Mouse (Mus musculus): Measurements from ENCODE around the gene Gm28044. TPM values are rescaled to one million over a fixed set of nuclear protein-coding genes. Genes with fewer than 3 reads are reported as not detected.
"Not testable (repeated sequence)": the region's sequence is repeated elsewhere in the genome, so short reads cannot be mapped to it uniquely, and the experiment has no call there.

Gene Gm28044
- 0.26 and 0.38 TPM in 2 replicates for polyA plus RNA-seq (2016; fragmentation: Nextera tagmentation; extraction: Ambion mirVana)

DNA sequence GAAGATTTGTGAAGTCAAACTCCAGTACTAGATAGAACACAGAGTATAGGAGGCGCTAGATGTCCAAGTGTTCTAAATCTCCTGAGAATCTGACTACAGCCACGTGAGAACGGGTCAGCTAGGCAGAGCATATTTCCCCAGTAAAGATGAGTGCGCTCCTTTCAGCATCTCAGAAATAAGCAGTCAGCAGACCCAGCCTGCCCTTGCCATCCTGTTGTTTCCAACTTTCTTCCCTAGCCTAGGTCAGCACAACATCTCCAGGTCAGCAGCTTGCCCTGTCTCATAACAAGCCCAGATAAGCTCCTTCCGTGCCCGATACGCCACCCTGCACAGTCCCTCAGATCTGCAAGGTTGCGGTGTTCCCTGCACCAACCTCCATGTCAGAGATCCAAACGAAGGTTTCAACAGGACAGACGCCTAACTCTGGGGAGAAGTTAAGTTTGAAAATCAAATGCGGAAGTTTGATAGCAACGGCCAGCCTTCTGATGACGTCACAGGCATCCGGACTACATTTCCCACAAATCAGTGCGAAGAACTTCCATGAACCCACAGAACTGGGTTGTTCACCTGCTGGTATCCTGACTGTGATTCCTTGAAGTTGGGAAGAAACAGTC, at the start of gene Gm28044, which contains the start of gene Zfp953:
Gene Gm28044 (minus strand): TSS at position 406 of the 614 bp plus-strand sequence.
Gene Zfp953 (minus strand): TSS at position 475 of the 614 bp plus-strand sequence.
- Histone ChIP-seq H3K9me3 (replicated peaks) (no peaks in the 10 kb centered on the region), H3K27ac (peak within 1 kb of the TSS; percentile 80), H3K4me3 (peak within 1 kb of the TSS; percentile 86), H3K4me1 (peaks cover 15% of the 10 kb centered on the region), H3K27me3 (replicated peaks) (no peaks in the 10 kb centered on the region), H3K36me3 (no peaks in the 10 kb centered on the region), H3K4me2 (peak within 1 kb of the TSS; percentile 70), H3K9ac (peak within 1 kb of the TSS; percentile 78)
- peak; percentile 87 for ATAC-seq
- WGBS (ENCODE audit: insufficient replicate concordance) = under 1% methylated on average over 15 of the region's 15 CpGs

DNA sequence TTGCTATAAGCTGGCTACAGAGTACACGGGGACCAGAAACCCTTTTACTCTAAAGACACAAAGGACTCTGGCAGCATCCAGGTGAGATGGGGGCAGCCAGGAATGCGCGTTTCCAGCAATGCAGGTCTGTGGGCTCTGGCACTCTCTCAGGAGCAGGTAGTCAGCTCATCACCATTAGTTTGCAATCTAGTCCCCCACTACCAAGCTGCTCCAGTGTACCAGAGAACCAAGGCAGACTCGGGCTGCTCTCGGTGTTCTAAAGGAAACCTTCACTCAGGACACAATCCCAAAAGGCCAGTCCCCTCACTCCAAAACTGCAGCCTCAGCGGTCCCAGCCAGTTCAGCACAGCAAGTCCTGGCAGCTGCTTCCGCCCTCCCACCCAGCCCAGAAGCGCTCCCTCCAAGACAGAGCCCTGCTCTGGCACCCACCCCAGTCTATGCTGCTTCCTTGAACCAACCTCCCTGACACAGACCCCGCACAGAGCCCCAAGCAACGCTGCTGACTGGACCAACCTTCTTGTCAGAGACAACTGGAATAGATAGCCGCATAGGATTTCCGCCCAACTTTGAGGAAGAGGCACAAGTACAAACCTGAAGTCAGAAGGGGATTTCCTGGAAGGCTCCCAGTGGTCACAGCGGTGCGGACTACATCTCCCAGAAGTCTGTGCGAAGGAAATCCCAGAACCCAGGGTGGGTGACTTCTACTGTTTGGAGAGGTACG, 39.0 kb upstream of the Gm28044 start, which contains the start of gene Zfp429:
Gene Zfp429 (minus strand): TSS at position 637 of the 721 bp plus-strand sequence.
- Histone ChIP-seq H3K4me3 (peak within 1 kb of the TSS; percentile 65), H3K9ac (peak within 1 kb of the TSS; percentile 72), H3K4me2 (peak within 1 kb of the TSS; percentile 69), H3K4me1 (peaks cover 13% of the 10 kb centered on the region)
- WGBS (ENCODE audit: insufficient replicate concordance) = 3% methylated on average over 14 of the region's 16 CpGs
- not testable (repeated sequence) for H3K27me3 ChIP-seq (replicated peaks); H3K36me3 ChIP-seq; H3K9me3 ChIP-seq (replicated peaks); H3K27ac ChIP-seq
- ATAC-seq = peak; percentile 91

DNA sequence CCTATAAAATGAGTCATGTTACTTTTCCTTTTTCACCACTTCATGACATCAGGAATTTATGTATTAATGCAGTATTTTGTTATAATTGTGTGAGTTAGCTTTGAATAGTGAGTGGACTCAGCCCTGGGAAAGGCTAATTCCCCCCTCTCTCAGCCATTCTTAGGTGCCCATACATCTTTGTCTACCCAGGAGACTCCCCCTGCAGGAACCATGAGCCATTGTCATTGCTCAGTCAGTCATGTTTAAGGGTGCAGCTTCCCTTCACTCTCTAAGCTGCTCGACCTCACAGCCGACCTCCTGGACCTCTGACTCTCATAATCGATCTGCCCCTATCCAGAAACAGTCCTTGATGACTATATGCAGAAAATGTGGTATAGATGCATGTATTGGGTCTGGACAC, 15.9 kb upstream of the Gm28044 start:
- not testable (repeated sequence) for H3K4me1 ChIP-seq; H3K9me3 ChIP-seq (replicated peaks); H3K27ac ChIP-seq; H3K9ac ChIP-seq; ATAC-seq; H3K36me3 ChIP-seq; H3K4me3 ChIP-seq; H3K4me2 ChIP-seq; H3K27me3 ChIP-seq (replicated peaks)
- 58% methylated on average over 3 of the region's 3 CpGs for WGBS (ENCODE audit: insufficient replicate concordance)

DNA sequence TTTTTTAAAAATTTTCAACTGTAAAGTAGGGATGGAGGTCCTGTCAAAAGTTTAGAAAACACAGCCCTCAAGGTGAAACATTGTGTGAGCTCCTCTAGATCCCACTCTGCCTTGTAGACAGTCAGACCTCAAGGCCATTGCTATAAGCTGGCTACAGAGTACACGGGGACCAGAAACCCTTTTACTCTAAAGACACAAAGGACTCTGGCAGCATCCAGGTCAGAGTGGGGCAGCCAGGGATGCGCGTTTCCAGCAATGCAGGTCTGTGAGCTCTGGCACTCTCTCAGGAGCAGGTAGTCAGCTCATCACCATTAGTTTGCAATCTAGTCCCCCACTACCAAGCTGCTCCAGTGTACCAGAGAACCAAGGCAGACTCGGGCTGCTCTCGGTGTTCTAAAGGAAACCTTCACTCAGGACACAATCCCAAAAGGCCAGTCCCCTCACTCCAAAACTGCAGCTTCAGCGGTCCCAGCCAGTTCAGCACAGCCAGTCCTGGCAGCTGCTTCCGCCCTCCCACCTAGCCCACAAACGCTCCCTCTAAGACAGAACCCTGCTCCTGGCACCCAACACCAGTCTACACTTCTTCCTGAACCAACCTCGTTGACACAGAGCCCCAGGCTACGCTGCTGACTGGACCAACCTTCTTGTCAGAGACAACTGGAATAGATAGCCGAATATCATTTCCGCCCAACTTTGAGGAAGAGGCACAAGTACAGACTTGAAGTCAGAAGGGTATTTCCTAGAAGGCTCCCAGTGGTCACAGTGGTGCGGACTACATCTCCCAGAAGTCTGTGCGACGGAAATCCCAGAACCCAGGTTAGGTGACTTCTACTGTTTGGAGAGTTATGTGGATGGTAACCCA, 14.9 kb upstream of the Gm28044 start, which contains the start of the genes Gm28041 and Zfp456:
Gene Gm28041 (minus strand): TSS at position 684 of the 862 bp plus-strand sequence.
Gene Zfp456 (minus strand): TSS at position 761 of the 862 bp plus-strand sequence.
- peak within 1 kb of the TSS; percentile 46; the same call in 1 of the 2 replicates for H3K27ac ChIP-seq
- ATAC-seq = peak; percentile 96
- H3K4me1 ChIP-seq = not testable (repeated sequence)

DNA sequence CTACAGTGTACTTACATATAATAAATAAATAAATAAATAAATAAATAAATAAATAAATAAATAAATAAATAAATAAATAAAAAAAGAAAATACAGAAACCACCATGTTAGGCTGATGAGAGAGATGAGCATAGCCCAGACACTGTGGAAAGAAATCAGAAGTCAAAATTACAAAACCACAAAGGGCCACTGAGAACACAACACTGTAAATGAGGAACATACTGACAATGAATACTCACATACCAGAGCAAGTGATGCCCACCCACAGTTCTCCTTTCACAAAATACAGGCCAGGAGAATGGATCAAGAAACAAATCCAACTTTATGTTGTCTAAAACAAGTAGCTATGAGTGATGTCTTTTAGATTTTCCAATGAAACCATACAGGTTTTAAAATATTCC, 8.5 kb downstream of the Gm28044 start:
- Histone ChIP-seq H3K27me3 (replicated peaks) (no peaks in the 10 kb centered on the region), H3K27ac (no peak overlapping the region), H3K4me3 (no peak overlapping the region), H3K36me3 (no peaks in the 10 kb centered on the region), H3K9me3 (replicated peaks) (no peaks in the 10 kb centered on the region), H3K4me1 (no peaks in the 10 kb centered on the region), H3K4me2 (no peak overlapping the region), H3K9ac (no peak overlapping the region)
- no peak for ATAC-seq

More for the DNA sequence above, 14.9 kb upstream of the Gm28044 start, which contains the start of the genes Gm28041 and Zfp456:
- H3K9ac ChIP-seq = peak within 1 kb of the TSS; percentile 65
- H3K36me3 ChIP-seq; H3K9me3 ChIP-seq (replicated peaks); H3K27me3 ChIP-seq (replicated peaks): not testable (repeated sequence)
- peak within 1 kb of the TSS; percentile 62 for H3K4me3 ChIP-seq
- 11% methylated on average over 15 of the region's 15 CpGs for WGBS (ENCODE audit: insufficient replicate concordance)
- peak within 1 kb of the TSS; percentile 71 for H3K4me2 ChIP-seq

DNA sequence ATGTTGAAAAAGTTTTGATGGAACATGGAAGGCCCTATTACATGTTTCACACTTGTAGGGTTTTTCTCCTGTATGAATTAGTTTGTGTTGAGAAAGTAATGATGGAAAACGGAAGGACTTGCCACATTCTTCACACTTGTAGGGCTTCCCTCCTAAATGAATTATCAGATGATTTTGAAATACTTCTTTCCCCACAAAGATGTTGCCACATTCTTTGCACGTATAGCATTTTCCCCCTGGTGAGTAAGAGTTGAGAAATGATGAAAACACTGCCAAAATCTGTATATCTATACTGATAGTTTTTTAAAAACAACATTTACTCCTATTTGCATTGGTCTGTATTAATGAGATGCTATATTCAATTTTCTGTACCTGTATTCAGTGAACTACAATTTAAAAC, 16.9 kb downstream of the Gm28044 start:
- H3K27ac ChIP-seq = no peak overlapping the region
- no peak for ATAC-seq

DNA sequence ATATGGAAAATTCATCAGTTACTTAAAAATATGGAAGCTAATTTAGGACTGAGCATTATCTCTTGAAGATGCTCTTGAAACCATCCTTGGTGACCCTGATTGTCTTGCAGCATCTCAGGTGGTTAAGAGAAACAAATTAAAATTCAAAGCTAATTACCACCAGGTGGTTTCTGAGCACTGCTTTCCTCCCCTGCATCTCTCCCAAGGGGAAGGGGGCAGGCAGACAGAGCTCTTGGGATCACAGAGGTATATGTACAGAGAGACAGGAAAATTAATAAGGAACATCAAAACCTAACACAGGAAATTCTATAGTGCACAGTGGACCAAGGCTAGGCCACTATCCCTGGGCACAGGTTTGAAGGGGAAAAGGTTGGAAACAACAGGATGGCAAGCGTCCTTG, 27.5 kb downstream of the Gm28044 start:
- Histone ChIP-seq H3K27me3 (replicated peaks) (no peaks in the 10 kb centered on the region), H3K36me3 (no peaks in the 10 kb centered on the region), H3K9ac (peak overlapping the region; percentile 69), H3K9me3 (replicated peaks) (no peaks in the 10 kb centered on the region), H3K27ac (peak overlapping the region; percentile 75), H3K4me3 (peak overlapping the region; percentile 66), H3K4me2 (peak overlapping the region; percentile 81), H3K4me1 (peaks cover 15% of the 10 kb centered on the region; the same call in 1 of the 2 replicates)
- no peak for ATAC-seq
- 45% methylated on average over 1 of the region's 1 CpGs for WGBS (ENCODE audit: insufficient replicate concordance)

More for the DNA sequence above, 16.9 kb downstream of the Gm28044 start:
- Histone ChIP-seq H3K4me3 (no peak overlapping the region), H3K27me3 (replicated peaks) (no peaks in the 10 kb centered on the region), H3K9ac (no peak overlapping the region), H3K4me1 (no peaks in the 10 kb centered on the region), H3K36me3 (peaks cover 36% of the 10 kb centered on the region), H3K9me3 (replicated peaks) (no peaks in the 10 kb centered on the region), H3K4me2 (no peak overlapping the region)
- WGBS (ENCODE audit: insufficient replicate concordance) = 80% methylated on average over 2 of the region's 2 CpGs

DNA sequence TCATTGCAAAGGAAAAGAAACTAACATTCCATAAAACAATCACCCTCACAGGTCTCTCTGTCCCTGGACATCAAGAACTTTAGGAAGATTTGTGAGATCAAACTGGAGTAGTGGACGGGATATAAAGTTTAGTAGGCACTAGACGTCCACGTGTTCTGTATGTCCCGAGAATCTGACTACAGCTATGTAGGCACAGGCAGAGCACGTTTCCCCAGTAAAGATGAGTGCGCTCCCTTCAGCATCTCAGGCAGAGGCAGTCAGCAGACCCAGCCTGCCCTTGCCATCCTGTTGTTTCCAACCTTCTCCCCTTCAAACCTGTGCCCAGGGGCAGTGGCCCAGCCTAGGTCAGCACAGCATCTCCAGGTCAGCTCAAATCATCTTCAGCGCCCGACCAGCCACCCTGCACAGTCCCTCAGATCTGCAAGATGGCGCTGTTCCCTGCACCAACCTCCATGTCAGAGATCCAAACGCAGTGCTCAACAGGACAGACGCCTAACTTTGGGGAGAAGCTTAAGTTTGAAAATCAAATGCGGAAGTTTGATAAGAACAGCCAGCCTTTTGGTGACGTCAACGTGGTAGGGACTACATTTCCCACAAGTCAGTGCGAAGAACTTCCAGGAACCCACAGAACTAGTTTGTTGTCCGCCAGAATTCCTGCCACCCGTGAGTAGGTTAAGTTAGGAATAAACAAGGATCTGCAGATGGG, 28.2 kb downstream of the Gm28044 start, which contains the start of gene Zfp595:
Gene Zfp595 (minus strand): TSS at position 552 of the 706 bp plus-strand sequence.
- peak; percentile 92 for ATAC-seq

DNA sequence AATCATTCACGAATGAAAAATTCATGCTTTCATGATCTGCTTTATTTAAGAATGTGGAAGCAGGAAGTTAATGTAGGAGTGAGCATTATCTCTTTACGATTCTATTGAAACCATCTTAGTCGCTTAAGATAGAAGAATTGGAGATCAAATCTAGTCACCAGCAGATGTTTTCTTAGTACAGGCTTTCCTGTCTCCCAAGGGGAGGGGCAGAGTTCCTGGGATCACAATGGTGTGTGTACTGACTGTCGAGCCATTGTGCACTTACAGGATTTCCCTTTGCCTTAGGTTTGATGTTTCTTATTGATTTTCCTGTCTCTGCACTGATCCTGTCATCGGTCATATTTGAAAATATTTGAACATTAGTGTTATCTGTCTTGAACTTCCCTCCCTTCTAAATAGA, 53.6 kb downstream of the Gm28044 start:
- 29% methylated on average over 5 of the region's 5 CpGs for WGBS (ENCODE audit: insufficient replicate concordance)

More for the DNA sequence above, 28.2 kb downstream of the Gm28044 start, which contains the start of gene Zfp595:
- H3K9ac ChIP-seq = peak within 1 kb of the TSS; percentile 69
- no peaks in the 10 kb centered on the region for H3K9me3 ChIP-seq (replicated peaks)
- H3K36me3 ChIP-seq = no peaks in the 10 kb centered on the region
- no peaks in the 10 kb centered on the region for H3K27me3 ChIP-seq (replicated peaks)
- H3K4me2 ChIP-seq = peak within 1 kb of the TSS; percentile 81
- H3K4me1 ChIP-seq = peaks cover 15% of the 10 kb centered on the region; the same call in 1 of the 2 replicates
- peak within 1 kb of the TSS; percentile 75 for H3K27ac ChIP-seq
- peak within 1 kb of the TSS; percentile 66 for H3K4me3 ChIP-seq
- 18% methylated on average over 17 of the region's 17 CpGs for WGBS (ENCODE audit: insufficient replicate concordance)

DNA sequence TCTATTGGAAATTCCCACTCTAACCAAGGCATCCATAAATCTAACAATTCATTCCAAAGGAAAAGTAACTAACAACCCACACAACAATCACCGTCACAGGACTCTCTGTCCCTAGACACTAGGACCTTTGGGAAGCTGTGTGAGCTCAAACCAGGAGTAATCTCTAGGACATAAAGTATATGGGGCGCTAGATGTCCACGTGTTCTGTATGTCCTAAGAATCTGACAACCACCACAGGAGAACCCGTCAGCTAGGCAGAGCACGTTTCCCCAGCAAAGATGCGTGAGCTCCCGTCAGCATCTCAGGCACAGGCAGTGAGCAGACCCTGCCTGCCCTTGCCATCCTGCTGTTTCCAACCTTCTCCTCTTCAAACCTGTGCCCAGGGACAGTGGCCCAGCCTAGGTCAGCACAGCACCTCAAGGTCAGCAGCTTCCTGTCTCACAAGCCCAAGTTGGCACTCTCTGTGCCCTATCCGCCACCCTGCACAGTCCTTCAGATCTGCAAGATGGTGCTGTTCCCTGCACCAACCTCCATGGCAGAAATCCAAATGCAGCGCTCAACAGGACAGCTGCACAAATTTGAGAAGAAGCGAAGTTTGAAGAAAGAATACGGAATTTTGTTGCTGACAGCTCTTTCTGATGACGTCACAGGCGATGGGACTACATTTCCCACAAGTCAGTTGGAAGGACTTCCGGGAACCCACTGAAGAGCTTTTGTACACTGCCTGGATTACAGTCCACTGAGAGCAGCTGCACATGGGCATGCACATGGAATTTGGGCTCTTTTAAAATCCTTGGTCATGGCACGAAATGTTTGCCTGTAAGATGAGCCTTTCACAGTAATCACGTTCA, 54.3 kb downstream of the Gm28044 start, which contains the start of gene Zfp457:
Gene Zfp457 (minus strand): TSS at position 664 of the 851 bp plus-strand sequence.
- Histone ChIP-seq H3K4me3 (peak within 1 kb of the TSS; percentile 82), H3K9ac (peak within 1 kb of the TSS; percentile 76), H3K36me3 (no peaks in the 10 kb centered on the region), H3K27me3 (replicated peaks) (no peaks in the 10 kb centered on the region), H3K9me3 (replicated peaks) (no peaks in the 10 kb centered on the region), H3K4me2 (peak within 1 kb of the TSS; percentile 88), H3K4me1 (peaks cover 9% of the 10 kb centered on the region), H3K27ac (peak within 1 kb of the TSS; percentile 53; the same call in 1 of the 2 replicates)
- peak; percentile 96 for ATAC-seq
- WGBS (ENCODE audit: insufficient replicate concordance) = 11% methylated on average over 16 of the region's 16 CpGs

More for the DNA sequence above, 53.6 kb downstream of the Gm28044 start:
- Histone ChIP-seq H3K9ac (peak overlapping the region; percentile 76; the same call in 1 of the 2 replicates), H3K4me3 (peak overlapping the region; percentile 82), H3K4me2 (peak overlapping the region; percentile 88), H3K4me1 (peaks cover 9% of the 10 kb centered on the region), H3K27me3 (replicated peaks) (no peaks in the 10 kb centered on the region), H3K9me3 (replicated peaks) (no peaks in the 10 kb centered on the region), H3K36me3 (no peaks in the 10 kb centered on the region), H3K27ac (no peak overlapping the region)
- ATAC-seq = peak; percentile 41; the same call in 1 of the 2 replicates
